Mouse (Mus musculus) yolk sac, embryonic 10.5 days (tissue): ENCODE results near the gene Fndc8.

Experiments
- DNase-seq: peaks from one replicate; pipeline ENCODE4 v3.0.0-alpha.2; 2017; ENCODE audit warnings: low spot score

The Fndc8 gene

DNA sequence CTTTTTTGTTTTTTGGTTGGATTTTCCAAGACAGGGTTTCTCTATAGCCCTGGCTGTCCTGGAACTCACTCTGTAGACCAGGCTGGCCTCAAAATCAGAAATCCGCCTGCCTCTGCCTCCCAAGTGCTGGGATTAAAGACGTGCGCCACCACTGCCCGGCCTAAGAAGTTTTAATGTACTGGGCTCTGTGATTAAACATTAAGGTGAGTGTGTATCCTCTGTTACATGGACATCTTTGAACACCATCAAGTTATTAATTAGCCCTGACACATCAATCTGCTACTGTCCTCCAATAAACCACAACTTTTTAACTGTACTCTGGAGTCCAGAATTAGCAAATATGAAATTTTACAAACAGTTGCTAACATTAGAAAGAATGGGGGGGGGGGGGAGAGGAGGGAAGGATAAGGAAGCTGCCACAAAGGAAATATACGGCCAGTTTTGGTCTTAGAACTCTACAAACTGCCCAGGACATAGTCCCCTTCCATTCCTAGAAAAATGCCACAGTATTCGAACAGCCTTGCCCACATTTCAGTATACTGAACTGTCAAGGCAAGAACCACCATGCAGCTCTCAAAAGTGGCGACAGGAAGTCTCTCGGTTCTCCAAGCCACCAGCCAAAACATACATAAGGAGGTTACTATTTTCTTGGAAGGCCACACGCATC lies 22.3 kb upstream of the Fndc8 start:
- no peak for DNase-seq

DNA sequence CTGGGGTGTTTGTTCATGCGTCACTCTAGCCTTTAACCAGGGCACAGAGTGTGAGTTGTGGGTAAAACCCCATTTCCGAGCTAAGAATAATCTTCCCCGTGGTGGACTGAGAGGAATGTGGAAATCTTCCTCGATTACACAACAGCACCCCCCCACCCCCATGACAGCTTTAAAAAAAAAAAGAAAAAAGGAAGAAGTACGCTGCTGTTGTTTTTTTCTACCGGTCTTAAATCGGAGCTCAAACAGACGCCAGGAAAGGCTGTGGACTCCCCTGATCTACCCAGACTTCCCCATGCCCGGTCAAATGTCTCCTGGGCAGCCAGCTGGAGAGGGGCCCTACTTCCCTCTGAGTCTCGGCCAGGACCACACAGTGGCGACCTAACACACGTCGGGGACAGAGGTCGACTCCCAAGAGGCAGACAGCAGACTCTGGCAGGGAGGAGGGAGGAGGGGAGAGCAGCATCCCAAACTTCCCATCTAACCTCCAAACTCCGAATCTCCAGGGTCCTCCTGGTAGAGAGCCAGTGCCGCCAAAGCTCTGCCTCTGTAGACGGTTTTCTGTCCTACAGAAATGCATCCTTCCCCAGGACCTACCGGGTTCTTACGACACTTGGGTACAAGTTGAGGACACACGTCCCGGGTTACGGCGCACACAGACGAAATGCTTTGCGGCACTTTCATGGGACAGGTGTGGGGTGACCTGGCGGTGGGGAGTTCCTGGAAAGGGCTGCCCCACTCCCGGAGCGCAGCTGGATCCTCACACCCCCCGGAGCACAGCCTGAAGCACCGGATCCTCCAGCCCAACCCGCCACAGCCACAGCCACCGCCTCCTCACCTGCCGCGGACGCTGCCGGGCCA lies 21.5 kb upstream of the Fndc8 start:
- DNase-seq = peak; percentile 76

DNA sequence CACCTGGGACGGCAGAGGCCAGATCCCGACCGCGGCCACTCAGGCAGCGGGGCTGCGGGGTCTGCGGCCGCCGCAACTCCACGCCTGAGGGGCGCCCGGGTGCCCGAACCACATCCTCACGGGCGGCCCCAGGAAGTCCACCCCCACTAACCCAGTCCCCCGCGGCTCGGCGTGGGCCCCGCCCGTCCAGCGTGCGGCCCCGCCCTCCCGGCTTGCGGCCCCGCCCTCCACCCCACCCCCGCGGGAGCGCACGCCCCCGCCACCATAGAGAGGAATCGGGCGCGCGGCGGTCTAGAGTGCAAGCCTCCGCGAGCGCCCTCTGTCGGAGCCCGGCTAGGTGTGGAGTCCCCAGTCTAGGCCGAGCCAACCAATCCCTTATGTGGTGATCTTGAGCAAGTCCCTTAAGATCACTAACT lies 20.9 kb upstream of the Fndc8 start, which contains the start of gene Rffl:
Gene Rffl (minus strand): TSS at position 180 of the 416 bp plus-strand sequence.
- peak; percentile 89 for DNase-seq

DNA sequence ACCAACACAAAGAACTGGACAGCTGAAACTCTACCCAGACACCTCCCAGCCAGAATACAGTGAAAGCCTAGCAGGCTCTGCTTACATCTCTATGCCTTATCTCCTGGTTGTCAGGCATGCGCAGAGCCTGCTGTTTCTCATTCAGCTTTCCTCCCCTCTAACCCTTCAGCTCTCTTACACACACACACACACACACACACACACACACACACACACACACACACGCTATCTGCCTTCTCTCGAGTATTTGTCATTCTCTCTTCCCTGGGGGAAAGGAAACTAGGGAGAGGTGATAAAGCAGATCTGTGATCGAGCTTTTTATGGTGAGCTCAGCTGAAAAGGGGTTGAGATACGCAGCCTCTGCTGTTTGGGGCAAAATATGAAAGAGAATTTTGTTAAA lies 17.0 kb upstream of the Fndc8 start:
- DNase-seq = no peak

DNA sequence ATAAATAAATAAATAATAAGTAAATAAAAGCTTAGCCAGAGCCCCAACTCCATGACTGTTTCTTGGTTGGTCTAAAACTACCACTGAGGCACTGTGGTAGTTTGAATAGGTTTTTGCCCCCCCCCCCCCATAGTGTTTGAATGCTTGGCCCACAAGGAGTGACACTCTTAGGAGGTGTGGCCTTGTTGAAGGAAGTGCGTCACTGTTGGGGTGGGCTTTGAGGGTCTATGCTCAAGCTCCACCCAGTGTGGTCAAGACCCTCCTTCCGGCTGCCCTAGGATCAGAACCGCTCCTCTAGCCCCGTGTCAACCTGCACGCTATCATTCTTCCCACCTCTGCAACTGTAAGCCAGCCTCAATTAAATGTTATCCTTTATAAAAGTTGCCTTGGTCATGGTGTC lies 16.3 kb upstream of the Fndc8 start:
- no peak for DNase-seq

DNA sequence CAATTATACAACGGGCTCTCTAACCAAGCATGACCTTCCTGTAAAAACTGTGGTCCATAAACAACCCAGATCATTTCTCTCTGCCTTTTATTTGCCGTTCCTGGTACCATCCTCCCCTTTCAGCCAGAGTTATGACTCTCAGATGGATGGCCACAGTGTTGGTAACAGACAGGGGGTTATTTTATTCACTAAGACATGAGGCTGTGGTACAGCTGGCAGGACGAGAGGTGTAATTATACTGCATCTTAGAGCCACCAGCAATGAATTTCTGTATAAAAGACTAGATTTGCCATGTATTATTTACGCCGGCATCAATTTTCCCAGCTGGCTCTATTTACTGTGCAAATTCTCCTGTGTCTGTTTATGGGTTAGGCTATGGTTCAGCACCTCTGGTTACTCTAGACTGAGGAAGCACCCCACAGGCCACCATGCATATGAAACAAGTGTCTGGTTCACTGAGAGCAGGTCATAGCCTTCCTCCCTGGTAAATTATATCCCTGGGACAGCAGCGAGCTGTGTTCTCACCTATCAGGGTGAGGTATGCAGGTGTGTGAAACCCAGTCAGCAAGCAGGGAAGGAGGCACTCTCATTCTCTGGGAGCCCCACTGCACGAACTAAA lies 14.1 kb upstream of the Fndc8 start:
- DNase-seq = no peak

DNA sequence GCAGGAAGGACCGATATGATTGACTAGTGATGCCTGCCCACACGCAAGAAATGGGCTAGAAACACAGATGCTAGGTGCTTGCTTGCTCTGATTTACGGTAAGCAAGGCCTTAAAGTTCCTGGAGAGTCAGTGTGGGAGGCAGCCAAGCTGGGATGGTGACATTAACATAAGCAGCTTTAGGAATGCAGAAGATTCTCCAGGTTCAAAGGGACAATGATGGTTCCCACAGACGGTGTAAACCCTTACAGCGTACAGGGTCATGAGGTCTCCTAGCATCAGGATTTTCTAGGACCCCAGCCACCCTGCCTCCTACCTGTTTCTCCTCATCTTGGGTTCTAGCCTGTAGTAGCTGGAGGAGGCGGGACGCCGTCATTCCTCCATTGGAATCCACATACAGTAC lies 8.7 kb upstream of the Fndc8 start:
- DNase-seq = no peak

DNA sequence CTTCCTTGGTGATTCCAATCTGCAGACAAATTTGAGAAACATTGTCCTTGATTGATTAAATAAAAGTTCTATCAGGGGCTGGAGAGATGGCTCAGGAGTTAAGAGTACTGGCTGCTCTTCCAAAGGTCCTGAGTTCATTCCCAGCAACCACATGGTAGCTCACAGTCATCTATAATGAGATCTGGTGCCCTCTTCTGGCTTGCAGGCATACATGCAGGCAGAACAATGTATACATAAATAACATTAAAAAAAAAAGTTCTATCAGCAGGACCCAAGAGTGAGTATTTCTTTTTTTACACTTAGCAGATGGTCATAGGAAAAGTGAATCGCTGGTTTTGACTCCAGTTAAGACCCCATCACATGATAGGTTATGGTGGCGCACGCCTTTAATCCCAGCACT lies 5.4 kb upstream of the Fndc8 start:
- no peak for DNase-seq

DNA sequence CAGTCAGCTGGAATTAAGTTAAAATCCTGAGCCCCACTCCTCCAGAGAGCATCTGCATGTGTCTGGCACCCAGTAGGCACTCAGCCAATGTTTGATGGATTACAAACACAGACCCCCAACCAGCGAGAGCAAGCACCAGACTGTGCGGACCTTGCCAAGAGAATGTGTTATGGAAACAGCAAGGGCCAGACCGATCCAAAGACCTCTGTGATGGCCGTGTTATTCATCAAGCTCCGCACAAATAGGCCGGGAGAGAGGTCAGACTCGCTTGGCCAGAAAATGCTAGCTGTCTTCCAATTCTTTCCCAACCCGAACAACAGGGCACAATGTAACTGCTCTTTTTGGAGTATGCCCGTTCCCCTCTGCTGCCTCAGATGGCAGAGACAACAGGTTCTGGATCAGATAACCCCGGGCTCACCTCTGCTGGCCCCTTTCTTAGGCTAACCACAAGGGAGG lies 3.4 kb upstream of the Fndc8 start:
- no peak for DNase-seq

DNA sequence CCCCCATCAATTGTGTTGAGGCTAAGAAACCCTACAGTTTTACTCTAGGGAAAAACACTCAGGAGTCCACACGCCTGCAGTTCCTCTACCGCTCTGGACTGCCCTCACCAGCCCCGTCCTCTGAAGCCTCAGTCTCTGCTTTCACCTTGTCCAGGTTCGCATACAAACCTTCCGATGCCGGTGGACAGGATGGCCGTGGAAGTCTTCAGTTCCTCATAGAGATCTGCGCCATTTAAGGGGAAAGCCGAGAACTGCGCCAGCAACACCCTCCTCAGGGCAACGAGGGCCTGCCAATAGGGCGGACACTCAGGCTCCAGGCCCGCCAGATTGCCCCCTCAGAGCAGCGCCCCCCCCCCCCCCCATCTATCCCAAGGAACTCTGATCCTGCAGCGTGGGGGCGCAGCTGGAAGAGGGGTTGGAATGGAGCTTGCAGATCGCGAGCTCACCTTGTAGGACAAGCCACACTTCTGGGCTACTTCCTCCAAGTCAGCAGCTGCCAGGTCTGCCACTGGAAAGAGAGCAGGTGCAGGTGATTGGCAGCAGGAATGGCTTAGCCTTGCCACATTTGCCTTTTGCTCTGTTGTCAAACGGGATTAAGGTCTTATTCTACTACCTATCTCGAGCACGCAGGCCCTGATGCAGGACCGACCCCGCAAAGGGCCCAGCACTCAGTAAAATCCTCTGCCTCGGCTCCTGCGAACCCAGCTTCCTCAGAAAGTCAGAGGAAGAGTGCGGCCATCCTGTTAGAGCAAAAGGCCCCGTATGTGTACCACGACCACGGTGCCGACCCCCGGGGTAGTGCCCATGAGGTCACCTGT lies 2.2 kb upstream of the Fndc8 start:
- no peak for DNase-seq

DNA sequence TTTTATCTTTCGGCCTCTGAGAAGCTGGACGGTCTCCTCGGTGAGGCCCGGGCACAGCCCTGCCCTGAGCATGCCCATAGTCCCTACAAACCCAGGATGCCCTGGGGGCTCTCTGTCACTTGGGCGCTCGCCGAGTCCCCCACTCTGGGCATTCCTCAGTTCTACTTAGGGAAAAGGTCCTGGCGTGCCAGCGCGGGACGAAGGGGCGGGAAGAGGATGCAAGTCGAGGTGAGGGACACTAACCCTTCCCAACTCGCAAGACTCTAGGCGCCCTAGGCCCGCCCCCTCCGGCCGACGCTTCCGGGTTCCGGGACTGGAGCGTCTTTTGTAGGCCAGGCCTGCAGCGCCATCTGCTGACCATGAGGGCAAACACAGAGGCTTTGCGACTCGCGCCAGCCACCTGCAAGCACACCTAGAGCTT lies 1.6 kb upstream of the Fndc8 start, which contains the start of gene Rad51d:
Gene Rad51d (minus strand): TSS at position 273 of the 421 bp plus-strand sequence.
- peak; percentile 92 for DNase-seq

DNA sequence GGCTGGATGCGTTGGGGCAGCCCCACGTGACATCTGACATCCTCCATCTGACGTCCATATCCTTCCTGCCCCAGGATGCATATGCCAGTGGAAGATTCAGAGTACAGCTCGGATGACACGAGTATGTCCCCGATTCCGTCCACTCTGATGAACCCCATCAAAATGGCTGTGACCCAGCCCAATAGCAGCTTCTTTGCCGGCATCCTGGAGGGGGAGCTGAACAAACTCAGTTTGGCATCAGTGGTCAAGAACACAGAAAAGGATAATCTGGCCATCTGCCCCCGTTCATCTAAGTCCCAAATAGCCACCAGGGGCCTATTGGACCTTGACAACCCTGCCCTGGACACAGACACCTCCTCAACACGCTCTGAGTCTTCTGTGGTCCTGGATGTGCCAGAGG lies 5.6 kb downstream of the Fndc8 start:
- no peak for DNase-seq

DNA sequence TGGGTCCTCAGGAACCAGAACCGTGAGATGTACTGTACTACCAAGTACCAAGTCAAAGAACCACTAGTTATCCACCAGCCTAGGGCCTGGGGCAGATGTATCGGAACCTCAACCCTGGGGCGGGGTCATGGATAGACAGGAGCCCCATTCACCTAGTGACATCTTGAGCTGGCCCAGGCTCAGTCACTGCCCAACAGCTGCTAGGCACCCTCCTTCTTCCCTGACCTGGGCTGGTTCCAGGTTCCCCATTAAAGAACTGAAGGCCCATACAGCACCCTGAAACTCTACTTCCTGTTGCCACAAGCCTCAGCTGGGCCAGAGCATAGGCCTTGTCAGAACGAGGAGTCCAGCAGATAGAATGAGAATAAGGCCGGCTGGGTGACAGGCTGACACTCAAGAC lies 7.8 kb downstream of the Fndc8 start:
- DNase-seq = no peak

DNA sequence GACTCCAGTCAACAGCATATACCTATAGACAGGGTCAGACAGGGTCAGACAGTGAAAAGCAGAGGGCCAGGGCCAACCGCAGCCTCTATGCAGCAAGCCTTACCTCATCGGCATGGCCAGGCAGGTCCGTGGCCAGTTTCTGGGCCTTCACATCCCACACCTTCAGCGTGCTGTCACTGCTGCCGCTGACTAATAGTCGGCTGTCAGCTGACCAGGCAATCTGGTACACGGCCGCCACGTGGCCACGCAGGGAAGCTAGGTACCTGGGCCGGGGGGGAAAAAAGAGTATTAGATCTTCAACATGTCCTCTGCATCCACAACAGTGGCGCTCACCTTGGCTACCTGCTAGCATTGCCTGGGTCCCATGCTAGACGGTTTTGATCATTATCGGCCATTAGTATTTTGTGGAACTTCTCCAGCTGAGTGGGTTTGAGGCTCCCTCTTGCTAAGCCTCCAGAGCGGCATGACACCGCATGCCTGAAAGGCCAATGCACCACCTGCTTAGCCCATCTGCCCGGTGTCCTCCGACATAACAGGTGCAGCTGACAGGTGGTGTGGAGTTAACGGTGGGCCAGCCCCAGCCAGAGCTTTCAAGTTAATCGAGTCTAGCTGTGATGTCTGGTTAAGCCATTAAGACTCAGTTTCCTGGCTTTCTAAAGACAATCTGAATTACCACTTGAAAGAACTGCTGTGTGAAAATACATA lies 9.8 kb downstream of the Fndc8 start:
- no peak for DNase-seq

DNA sequence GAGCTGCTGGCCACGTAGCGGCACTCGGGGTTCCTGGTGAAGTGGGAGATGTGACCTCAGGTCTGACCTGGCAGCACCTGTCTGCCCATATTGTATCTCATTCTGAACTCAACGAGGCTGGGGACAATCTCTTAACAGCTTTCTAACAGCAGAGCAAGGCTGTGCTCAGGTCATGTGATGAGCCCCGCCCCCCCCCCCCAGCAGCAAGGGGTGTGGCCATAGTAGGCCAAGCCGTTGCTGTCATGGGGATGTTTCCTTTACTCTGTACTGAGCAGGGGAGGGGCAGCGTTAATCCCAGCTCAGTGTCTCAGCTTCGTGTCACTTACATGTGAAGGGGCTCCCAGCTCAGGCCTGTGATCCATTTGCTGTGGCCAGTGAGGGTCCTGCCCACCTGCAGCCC lies 13.0 kb downstream of the Fndc8 start:
- no peak for DNase-seq

DNA sequence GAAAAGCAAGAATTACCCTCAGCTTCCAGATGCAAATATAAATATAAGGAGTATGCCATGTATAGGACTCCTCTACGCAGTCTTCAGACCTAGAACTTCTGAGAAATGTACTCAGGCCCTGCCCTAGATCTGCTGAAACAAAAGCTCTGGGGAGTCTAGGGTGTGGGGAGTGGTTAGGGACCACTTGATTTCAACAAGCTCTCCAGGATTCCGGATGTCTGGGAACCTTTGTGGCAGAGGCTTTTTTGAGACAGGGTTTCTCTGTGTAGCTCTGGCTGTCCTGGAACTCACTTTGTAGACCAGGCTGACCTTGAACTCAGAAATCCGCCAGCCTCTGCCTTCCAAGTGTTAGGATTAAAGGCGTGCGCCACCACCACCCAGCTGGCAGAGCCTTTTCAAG lies 13.9 kb downstream of the Fndc8 start:
- DNase-seq = no peak

DNA sequence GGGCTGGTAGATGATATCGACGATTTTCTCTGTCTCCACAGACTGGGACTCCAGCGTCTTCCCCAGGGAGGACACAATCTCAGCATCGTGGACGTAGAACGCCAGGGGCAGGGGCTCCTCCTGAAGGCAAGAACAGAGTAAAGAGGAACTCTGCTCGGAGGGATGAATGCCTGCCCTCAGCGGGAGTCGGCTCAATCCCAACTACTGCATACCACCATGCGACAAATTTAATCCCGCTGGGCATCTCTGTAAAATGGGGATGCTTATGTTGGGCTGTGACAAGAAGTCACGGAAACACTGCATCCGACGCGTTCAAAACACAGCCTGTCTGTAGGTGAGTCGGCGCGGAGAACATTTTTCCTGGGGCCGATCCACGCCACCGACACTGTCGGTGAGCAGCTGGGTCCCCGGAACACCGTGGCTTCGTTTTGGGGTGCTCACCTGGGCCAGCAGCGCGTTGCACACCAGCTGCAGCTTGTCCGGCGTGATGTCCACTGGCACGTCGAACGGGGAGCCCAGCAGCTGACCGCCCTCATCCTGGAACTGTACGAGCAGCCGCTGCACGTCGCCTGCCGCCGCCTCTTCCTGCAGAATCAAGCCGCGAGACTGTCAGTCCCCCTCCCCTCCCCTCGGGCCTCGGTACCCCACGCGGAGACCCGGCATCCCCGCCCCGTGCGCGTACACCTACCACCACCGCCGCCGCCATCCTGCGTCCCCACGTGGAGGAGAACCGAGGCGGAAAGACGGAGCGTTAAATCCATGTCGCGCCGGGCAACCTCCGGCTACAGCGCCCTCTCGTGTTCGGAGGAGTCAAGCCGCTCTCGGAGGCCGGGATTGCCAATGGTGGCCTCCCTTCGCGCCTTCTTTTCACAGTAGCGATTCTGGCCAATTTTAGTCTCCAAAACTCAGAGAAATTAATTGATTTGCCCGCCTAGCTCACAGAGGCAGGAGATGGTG lies 16.0 kb downstream of the Fndc8 start, which contains the start of gene Nle1:
Gene Nle1 (minus strand): TSS at position 761 of the 957 bp plus-strand sequence.
- DNase-seq = peak; percentile 86

DNA sequence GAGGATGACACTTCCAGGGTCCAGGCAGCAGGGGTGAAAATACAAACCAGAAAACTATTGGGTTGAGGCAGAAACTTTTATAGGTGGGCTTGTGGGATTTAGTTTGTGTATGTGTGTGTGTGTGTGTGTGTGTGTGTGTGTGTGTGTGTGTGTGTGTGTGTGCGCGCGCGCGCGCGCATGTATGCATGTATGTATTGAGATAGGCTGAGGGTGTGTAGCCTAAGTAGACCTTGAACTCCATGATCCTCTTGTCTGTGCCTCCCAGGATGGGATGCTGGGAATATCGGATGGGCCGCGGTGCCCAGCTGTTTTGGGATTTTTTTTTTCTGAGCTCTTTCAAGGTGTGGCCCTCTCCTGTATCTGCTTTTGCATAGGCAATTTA lies 16.7 kb downstream of the Fndc8 start:
- no peak for DNase-seq

DNA sequence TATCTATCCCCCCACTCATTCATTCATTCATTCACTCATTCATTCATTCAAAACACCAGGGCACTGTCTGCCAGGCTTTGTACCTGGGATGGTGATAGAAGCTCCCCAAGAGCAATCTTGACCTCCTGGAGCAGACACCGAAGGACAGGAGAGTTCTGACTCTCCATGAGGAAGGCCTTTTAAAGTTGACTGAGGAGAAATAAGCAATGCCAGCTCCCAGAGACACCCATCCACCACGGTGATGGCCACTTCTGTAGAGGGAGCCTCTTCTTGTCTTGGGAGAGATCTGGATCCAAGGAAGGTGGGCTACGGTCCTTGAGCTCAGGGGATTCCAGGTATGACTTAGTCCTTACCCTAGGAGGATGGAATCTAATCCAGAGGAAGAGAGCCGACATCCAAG lies 18.3 kb downstream of the Fndc8 start, which contains the start of gene Unc45b:
Gene Unc45b (plus strand): TSS at position 301 of the 400 bp plus-strand sequence.
- DNase-seq = no peak
